ENCODE assay signal across 9 mouse cellular contexts in genomic region chr14:79003576-79003975, GRCm38 (mm10).
DNase-seq lines count a peak whose midpoint lies in the region; ATAC-seq and TF ChIP-seq lines count a peak whose summit lies in the region.
"Had no signal": no experiment of that assay in that cellular context is flagged by ENCODE, and none has a peak within 500 bp of the region (broad histone marks: within the 10 kb centered on the region; RNA-seq: fewer than 3 reads in every experiment).

No protein-coding gene starts in this region.

- ATAC-seq in lung, embryonic 14.5 days (ENCODE audit: insufficient read depth): no peak
- no peak for ATAC-seq in frontal cortex, adult (ENCODE audit: low TSS enrichment)

- H3K4me3 ChIP-seq in gastrocnemius, adult 2 months: no peak overlapping the region
- H3K4me3 ChIP-seq in lung, embryonic 14.5 days (ENCODE audit: low read depth, low read length): no peak overlapping the region
- H3K4me3 ChIP-seq: stomach, embryonic 15.5 days had no signal

- H3K4me1 ChIP-seq in lung, embryonic 14.5 days (ENCODE audit: insufficient read depth): no peaks in the 10 kb centered on the region
- H3K4me1 ChIP-seq: stomach, embryonic 15.5 days had no signal

- TF ChIP-seq POLR2A in brain, embryonic 14.5 days (IDR thresholded peaks at IDR 0.05; ENCODE audit: borderline replicate concordance, extremely low read depth, insufficient read depth, insufficient read length, poor library complexity, severe bottlenecking): no peak

- no peak overlapping the region for H3K27ac ChIP-seq in gastrocnemius, adult 2 months
- H3K27ac ChIP-seq in lung, embryonic 14.5 days (ENCODE audit: low read depth): no peak overlapping the region
- H3K27ac ChIP-seq: stomach, embryonic 15.5 days had no signal

- WGBS in lung, embryonic 14.5 days: 47% methylated on average over 1 of the region's 1 CpGs

- TF ChIP-seq CTCF in gastrocnemius, adult 2 months (IDR thresholded peaks at IDR 0.05): peak; percentile 70
- TF ChIP-seq CTCF in lung, embryonic 14.5 days (IDR thresholded peaks at IDR 0.05; ENCODE audit: low read depth): peak; percentile 53
- TF ChIP-seq CTCF in brain, embryonic 14.5 days (IDR thresholded peaks at IDR 0.05; ENCODE audit: borderline replicate concordance, extremely low read depth, insufficient read depth, insufficient read length): peak; percentile 41; the same call in 1 of the 2 replicates

- H3K9me3 ChIP-seq in lung, embryonic 14.5 days (ENCODE audit: low read depth, low read length): no peaks in the 10 kb centered on the region
- H3K9me3 ChIP-seq: stomach, embryonic 15.5 days had no signal

- no peaks in the 10 kb centered on the region for H3K27me3 ChIP-seq in lung, embryonic 14.5 days (ENCODE audit: insufficient read depth, low read length)
- H3K27me3 ChIP-seq: stomach, embryonic 15.5 days had no signal

- peak; percentile 56 for DNase-seq in gastrocnemius, adult 2 months
- DNase-seq in gastrocnemius, postnatal 4 days (ENCODE audit: low spot score in 2 of 2): no peak
- peak; percentile 41 for DNase-seq in lung, embryonic 14.5 days
- DNase-seq in lung, postnatal 25 days (ENCODE audit: low spot score): no peak
- no peak for DNase-seq in brain, embryonic 14.5 days (ENCODE audit: low read depth)
- peak; percentile 23 for DNase-seq in retina, postnatal 1 day
- DNase-seq in urinary bladder, postnatal 10 days (ENCODE audit: low spot score): no peak

- H3K36me3 ChIP-seq in lung, embryonic 14.5 days (ENCODE audit: insufficient read depth): no peaks in the 10 kb centered on the region
- H3K36me3 ChIP-seq: stomach, embryonic 15.5 days had no signal

- no peak overlapping the region for H3K4me2 ChIP-seq in lung, embryonic 14.5 days
- H3K4me2 ChIP-seq: stomach, embryonic 15.5 days had no signal

- intact Hi-C loops in gastrocnemius, adult 2 months (cut with DNase I): no loop called here

- no peak overlapping the region for H3K9ac ChIP-seq in lung, embryonic 14.5 days
- H3K9ac ChIP-seq: stomach, embryonic 15.5 days had no signal

Comparison
In these comparisons a context has a peak if more than half of its experiments do, and no peak if none do; other contexts are left out.
1. DNase-seq: peak in gastrocnemius, adult 2 months (single experiment), lung, embryonic 14.5 days (single experiment) and retina, postnatal 1 day (single experiment); none in gastrocnemius, postnatal 4 days (0 of 2), lung, postnatal 25 days (single experiment), brain, embryonic 14.5 days (single experiment) and urinary bladder, postnatal 10 days (single experiment).
2. Peak in every context shown above with its lines, with median percentiles within 50 percentile points of each other: CTCF ChIP-seq.